Mouse (Mus musculus) stomach, embryonic 16.5 days (tissue): Measurements from ENCODE around the gene Abcc10. TPM values are rescaled to one million over a fixed set of nuclear protein-coding genes. Genes with fewer than 3 reads are reported as not detected.

Source experiments
- ATAC-seq: fragments of 200-750 bp; cut with Nextera tagmentation; 2 replicates; pipeline ENCODE4 v1.8.0; 2017; ENCODE audit warnings: moderate number of reproducible peaks, moderate TSS enrichment; ENCODE audit not compliant: insufficient read depth, low FRiP score
- H3K27ac ChIP-seq: fragments of 300-500 bp; sonication (generic); 2 replicates; pipeline ENCODE4 v1.5.1; 2014; ENCODE audit warnings: low read length
- H3K27me3 ChIP-seq: fragments of 300-500 bp; sonication (generic); 2 replicates; pipeline ENCODE4 v1.6.1; 2014; ENCODE audit warnings: low read length, control low read depth, mixed read lengths; ENCODE audit not compliant: control insufficient read depth, insufficient read depth
- H3K36me3 ChIP-seq: fragments of 300-500 bp; sonication (generic); 2 replicates; pipeline ENCODE4 v1.6.1; 2014; ENCODE audit warnings: low read length; ENCODE audit not compliant: control insufficient read depth, insufficient read depth
- H3K4me1 ChIP-seq: fragments of 300-500 bp; sonication (generic); 2 replicates; pipeline ENCODE4 v1.6.1; 2014; ENCODE audit warnings: low read length, control low read depth, mixed read lengths; ENCODE audit not compliant: control insufficient read depth, insufficient read depth
- H3K4me2 ChIP-seq: fragments of 300-500 bp; sonication (generic); 2 replicates; pipeline ENCODE4 v1.6.1; 2014; ENCODE audit warnings: low read depth, low read length, mixed read lengths
- H3K4me3 ChIP-seq: fragments of 300-500 bp; sonication (generic); replicated peaks from 2 replicates; pipeline ENCODE4 v1.5.1; 2014; ENCODE audit warnings: mild to moderate bottlenecking, low read length
- H3K9ac ChIP-seq: fragments of 300-500 bp; sonication (generic); 2 replicates; pipeline ENCODE4 v1.6.1; 2014; ENCODE audit warnings: low read length
- H3K9me3 ChIP-seq: fragments of 300-500 bp; sonication (generic); replicated peaks from 2 replicates; pipeline ENCODE4 v1.6.1; 2016; ENCODE audit warnings: low read length, control low read depth; ENCODE audit not compliant: control insufficient read depth
- WGBS: fragments of 180-500 bp; shearing (Covaris S2); extraction: QIAGEN DNeasy Blood & Tissue Kit; methylation state at CpG from one replicate; pipeline ENCODE4 v1.1.7; 2014; 5-methylcytosine and 5-hydroxymethylcytosine counted together
- polyA plus RNA-seq: library from polyadenylated mRNA; unstranded; fragments of >200 nt; fragmentation: Nextera tagmentation; extraction: Ambion mirVana; gene quantifications from 2 replicates; pipeline ENCODE4 v1.2.1, GENCODE M21; 2015

Gene Abcc10
- polyA plus RNA-seq, 1 experiment from 2014 or later, result 6.6 TPM

DNA sequence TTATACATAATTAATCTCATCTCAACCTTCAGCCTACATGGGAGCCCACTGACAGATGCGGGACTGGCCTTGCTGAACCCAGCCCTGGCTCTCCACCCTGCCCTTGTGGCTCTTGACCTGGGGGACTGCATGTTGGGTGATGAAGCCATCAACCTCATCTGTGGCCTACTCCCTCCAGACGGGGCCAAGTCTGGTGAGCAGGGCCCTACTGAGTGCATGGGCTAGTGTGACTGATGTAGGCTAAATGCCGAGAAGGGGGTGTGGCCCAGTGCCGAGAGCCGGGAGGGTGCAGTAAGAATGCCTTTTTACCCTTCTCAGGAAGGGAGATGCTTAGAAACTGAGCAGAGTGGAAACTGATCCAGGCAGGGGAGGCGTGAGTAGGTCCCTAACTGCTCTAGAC lies 73.0 kb downstream of the Abcc10 start:
- H3K27me3 ChIP-seq, result peaks cover 13% of the 10 kb centered on the region
- 34% methylated on average over 6 of the region's 6 CpGs for WGBS
- H3K27ac ChIP-seq, result no peak overlapping the region
- peaks cover 27% of the 10 kb centered on the region for H3K36me3 ChIP-seq
- no peak overlapping the region for H3K4me2 ChIP-seq
- no peak for ATAC-seq
- no peak overlapping the region for H3K4me3 ChIP-seq
- no peak overlapping the region for H3K9ac ChIP-seq
- H3K9me3 ChIP-seq, result no peaks in the 10 kb centered on the region
- H3K4me1 ChIP-seq, result peaks cover 8% of the 10 kb centered on the region; the same call in 1 of the 2 replicates

- WGBS, result under 1% methylated on average over 53 of the region's 54 CpGs
- H3K4me2 ChIP-seq, result peak overlapping the region; percentile 97
- peak; percentile 3; the same call in 1 of the 2 replicates for ATAC-seq
- H3K9ac ChIP-seq, result peak overlapping the region; percentile 68
- H3K27me3 ChIP-seq, result peaks cover 13% of the 10 kb centered on the region
- no peaks in the 10 kb centered on the region for H3K9me3 ChIP-seq
- H3K4me1 ChIP-seq, result peaks cover 10% of the 10 kb centered on the region; the same call in 1 of the 2 replicates
- peak overlapping the region; percentile 57 for H3K4me3 ChIP-seq
- peaks cover 23% of the 10 kb centered on the region for H3K36me3 ChIP-seq
- H3K27ac ChIP-seq, result no peak overlapping the region
Measured at GRCm38 (mm10) chr17:46254106-46254505, 74.0 kb downstream of the Abcc10 start.

- 2% methylated on average over 48 of the region's 48 CpGs for WGBS
- Histone ChIP-seq H3K27me3 (peaks cover 13% of the 10 kb centered on the region), H3K4me3 (peak within 1 kb of the TSS; percentile 57), H3K4me1 (peaks cover 15% of the 10 kb centered on the region), H3K4me2 (peak within 1 kb of the TSS; percentile 97), H3K27ac (no peak within 1 kb of the TSS), H3K9ac (peak within 1 kb of the TSS; percentile 68), H3K36me3 (peaks cover 21% of the 10 kb centered on the region), H3K9me3 (no peaks in the 10 kb centered on the region)
- ATAC-seq, result peak; percentile 86
Measured at GRCm38 (mm10) chr17:46253452-46254084, 74.6 kb downstream of the Abcc10 start, which contains the start of gene Lrrc73. Gene Lrrc73 (plus strand): TSS chr17:46253531.

Other genes starting within 250 kb of the Abcc10 start
- 124 and 126 TPM in 2 replicates for gene Mrps18a, start 217.4 kb downstream of the Abcc10 start, polyA plus RNA-seq
- 10.0 and 10.1 TPM in 2 replicates for gene Rsph9, start 184.1 kb downstream of the Abcc10 start, polyA plus RNA-seq
- gene Mad2l1bp, start 174.8 kb downstream of the Abcc10 start, polyA plus RNA-seq, result 33.9 and 36.6 TPM in 2 replicates
- 37.9 and 39.2 TPM in 2 replicates for gene Gtpbp2, start 167.3 kb downstream of the Abcc10 start, polyA plus RNA-seq
- gene Polh, start 125.7 kb downstream of the Abcc10 start, polyA plus RNA-seq, result 14.9 and 15.1 TPM in 2 replicates
- 32.7 and 32.9 TPM in 2 replicates for gene Xpo5, start 125.6 kb downstream of the Abcc10 start, polyA plus RNA-seq
- gene Polr1c, start 80.3 kb downstream of the Abcc10 start, polyA plus RNA-seq, result 67.9 and 72.6 TPM in 2 replicates
- gene Yipf3, start 80.3 kb downstream of the Abcc10 start, polyA plus RNA-seq, result 111 and 120 TPM in 2 replicates
- gene Lrrc73, start 74.8 kb downstream of the Abcc10 start, polyA plus RNA-seq, result 0.45 and 0.48 TPM in 2 replicates
- 36.8 and 38.9 TPM in 2 replicates for gene Tjap1, start 45.3 kb downstream of the Abcc10 start, polyA plus RNA-seq
- gene Dlk2, start 30.9 kb downstream of the Abcc10 start, polyA plus RNA-seq, result 6.7 and 8.8 TPM in 2 replicates
- 4.9 and 5.4 TPM in 2 replicates for gene Zfp318, start 55.4 kb upstream of the Abcc10 start, polyA plus RNA-seq
- 1.5 and 1.8 TPM in 2 replicates for gene Crip3, start 100.6 kb upstream of the Abcc10 start, polyA plus RNA-seq
- not detected in 2 replicates for gene Slc22a7, start 110.1 kb upstream of the Abcc10 start, polyA plus RNA-seq
- 0.12 and 0.19 TPM in 2 replicates for gene Ttbk1, start 159.3 kb upstream of the Abcc10 start, polyA plus RNA-seq
- 40.4 and 45.3 TPM in 2 replicates for gene Dnph1, start 168.4 kb upstream of the Abcc10 start, polyA plus RNA-seq
- 3.2 and 4.0 TPM in 2 replicates for gene Cul9, start 218.0 kb upstream of the Abcc10 start, polyA plus RNA-seq
- gene Srf, start 227.8 kb upstream of the Abcc10 start, polyA plus RNA-seq, result 7.0 and 8.9 TPM in 2 replicates